Mouse (Mus musculus) liver, embryonic 18 days (tissue): Measurements from ENCODE around the gene Gm572. TPM values are rescaled to one million over a fixed set of nuclear protein-coding genes. Genes with fewer than 3 reads are reported as not detected.

Source experiments
- polyA plus RNA-seq: library from polyadenylated mRNA; depleted of rRNA; stranded (reverse); fragments of >200 nt; gene quantifications from 2 replicates; pipeline ENCODE4 v1.2.3, GENCODE M21; 2012; rRNA removed

Gene Gm572
- polyA plus RNA-seq = not detected in 2 replicates

GRCm38 (mm10) chr4:148643291-148644156 lies at the start of gene Gm572:
Gene Gm572 (plus strand): TSS chr4:148643317.

GRCm38 (mm10) chr4:148602357-148603120 lies 40.6 kb upstream of the Gm572 start, which contains the start of gene Masp2:
Gene Masp2 (plus strand): TSS chr4:148602554.

GRCm38 (mm10) chr4:148626623-148627185 lies 16.4 kb upstream of the Gm572 start, which contains the start of gene Tardbp:
Gene Tardbp (minus strand): TSS chr4:148627019.

Other genes with a start within 250 kb of the Gm572 start
- 7.2 and 7.6 TPM in 2 replicates for gene Ubiad1, start 198.5 kb upstream of the Gm572 start, polyA plus RNA-seq
- gene Mtor, start 194.7 kb upstream of the Gm572 start, polyA plus RNA-seq = 6.3 and 7.8 TPM in 2 replicates
- 0.65 and 0.82 TPM in 2 replicates for gene Angptl7, start 142.9 kb upstream of the Gm572 start, polyA plus RNA-seq
- 13.6 and 14.8 TPM in 2 replicates for gene Exosc10, start 84.9 kb upstream of the Gm572 start, polyA plus RNA-seq
- gene Srm, start 51.8 kb upstream of the Gm572 start, polyA plus RNA-seq = 53.5 and 61.4 TPM in 2 replicates
- 114 and 124 TPM in 2 replicates for gene Masp2, start 40.8 kb upstream of the Gm572 start, polyA plus RNA-seq
- gene Tardbp, start 16.3 kb upstream of the Gm572 start, polyA plus RNA-seq = 212 and 234 TPM in 2 replicates
- gene Casz1, start 161.1 kb downstream of the Gm572 start, polyA plus RNA-seq = 0.49 and 0.63 TPM in 2 replicates